Mouse (Mus musculus): ENCODE data around the gene Gm10799. TPM values are rescaled to one million over a fixed set of nuclear protein-coding genes. Genes with fewer than 3 reads are reported as not detected.
A peak's percentile ranks its signal among the peaks of the same experiment; 100 is the strongest.
"Not testable (repeated sequence)": the region's sequence is repeated elsewhere in the genome, so short reads cannot be mapped to it uniquely, and the experiment has no call there.

The Gm10799 gene
- polyA plus RNA-seq, 1 experiment from 2014 or later = not detected

DNA sequence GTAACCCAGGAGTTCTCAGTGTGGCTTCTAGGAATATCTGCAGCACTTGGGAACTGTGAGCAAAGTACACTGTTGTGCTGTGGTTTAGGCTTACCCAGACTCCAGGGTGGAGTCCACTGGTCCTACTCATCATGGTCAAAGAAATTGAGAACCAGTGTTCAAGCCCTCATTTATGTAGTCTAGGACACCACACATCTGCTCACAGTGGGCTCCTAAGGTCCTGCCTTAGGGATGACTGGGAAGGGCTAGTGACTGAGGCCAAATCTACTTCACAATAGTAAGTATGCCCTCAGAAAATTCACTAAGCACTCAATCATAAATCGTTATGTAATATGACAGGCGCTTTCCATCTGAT lies 30.9 kb upstream of the Gm10799 start:
- Histone ChIP-seq H3K9me3 (ENCODE audit: low read length) (no peaks in the 10 kb centered on the region), H3K27ac (ENCODE audit: low read length) (no peak overlapping the region), H3K27me3 (ENCODE audit: insufficient read depth, low read length) (no peaks in the 10 kb centered on the region), H3K4me3 (ENCODE audit: low read length) (no peak overlapping the region), H3K36me3 (ENCODE audit: insufficient read depth, low read length) (no peaks in the 10 kb centered on the region), H3K9ac (replicated peaks; ENCODE audit: low read length) (no peak overlapping the region), H3K4me1 (ENCODE audit: insufficient read depth, low read length) (peaks cover 12% of the 10 kb centered on the region; the same call in 1 of the 2 replicates), H3K4me2 (replicated peaks; ENCODE audit: low read depth, low read length) (no peak overlapping the region)
- WGBS = 95% methylated on average over 2 of the region's 2 CpGs
- ATAC-seq (ENCODE audit: low FRiP score, low TSS enrichment) = no peak

DNA sequence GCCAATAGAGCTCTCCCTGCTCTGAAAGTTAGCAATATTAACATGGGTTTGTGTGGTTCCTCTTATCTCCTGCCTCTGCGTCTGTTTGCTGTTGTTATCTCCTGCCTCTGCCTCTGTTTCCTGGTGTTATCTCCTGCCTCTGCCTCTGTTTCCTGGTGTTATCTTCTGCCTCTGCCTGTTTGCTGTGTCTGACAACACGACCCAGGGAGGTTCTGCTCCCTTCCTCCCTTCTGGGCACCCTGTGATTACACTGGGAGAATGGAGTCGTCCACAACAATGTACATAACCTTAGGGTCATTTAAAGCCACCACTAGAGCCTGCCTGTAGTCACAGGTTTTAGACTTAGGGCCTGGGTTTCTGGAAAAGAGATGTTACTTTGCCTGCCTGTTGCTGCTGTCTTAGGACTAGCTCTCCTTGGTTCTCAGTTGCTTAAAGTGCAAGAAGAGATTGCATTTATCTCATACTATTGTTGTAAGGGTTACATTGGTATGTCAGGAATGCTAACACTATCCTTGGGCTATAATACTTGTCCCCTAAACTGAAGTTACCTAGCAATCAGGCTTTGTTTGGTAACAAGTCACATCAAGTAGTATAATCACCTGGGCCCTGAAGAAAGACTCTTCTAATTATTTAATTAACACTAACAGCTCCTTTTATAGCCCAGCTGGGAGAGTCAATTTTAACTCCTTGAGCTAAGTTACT lies 30.3 kb upstream of the Gm10799 start:
- ATAC-seq (ENCODE audit: low FRiP score, low TSS enrichment) = no peak

DNA sequence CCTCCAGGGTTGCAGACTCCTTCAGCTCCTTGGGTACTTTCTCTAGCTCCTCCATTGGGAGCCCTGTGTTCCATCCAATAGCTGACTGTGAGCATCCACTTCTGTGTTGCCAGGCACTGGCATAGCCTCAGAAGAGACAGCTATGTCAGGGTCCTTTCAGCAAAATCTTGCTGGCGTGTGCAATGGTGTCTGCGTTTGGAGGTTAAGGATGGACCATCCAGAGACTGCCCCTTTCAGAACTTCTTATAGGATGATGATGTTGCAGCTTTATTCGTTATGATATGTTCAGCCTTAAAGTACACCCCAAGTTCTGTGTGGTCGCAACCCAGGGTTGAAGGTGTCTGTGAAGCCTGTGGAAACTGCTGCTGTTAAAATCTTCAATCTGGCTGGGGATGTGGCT lies 29.0 kb upstream of the Gm10799 start:
- not testable (repeated sequence) for ATAC-seq (ENCODE audit: low FRiP score, low TSS enrichment); H3K36me3 ChIP-seq (ENCODE audit: insufficient read depth, low read length); H3K27me3 ChIP-seq (ENCODE audit: insufficient read depth, low read length); H3K4me3 ChIP-seq (ENCODE audit: low read length); H3K9ac ChIP-seq (replicated peaks; ENCODE audit: low read length); H3K4me2 ChIP-seq (replicated peaks; ENCODE audit: low read depth, low read length); H3K27ac ChIP-seq (ENCODE audit: low read length); H3K9me3 ChIP-seq (ENCODE audit: low read length)
- peaks cover 12% of the 10 kb centered on the region; the same call in 1 of the 2 replicates for H3K4me1 ChIP-seq (ENCODE audit: insufficient read depth, low read length)
- 93% methylated on average over 4 of the region's 4 CpGs for WGBS

More for the DNA sequence above, 30.3 kb upstream of the Gm10799 start:
- H3K9ac ChIP-seq (replicated peaks; ENCODE audit: low read length) = no peak overlapping the region
- WGBS = 32% methylated on average over 3 of the region's 3 CpGs
- H3K27me3 ChIP-seq (ENCODE audit: insufficient read depth, low read length) = no peaks in the 10 kb centered on the region
- H3K4me1 ChIP-seq (ENCODE audit: insufficient read depth, low read length) = peaks cover 12% of the 10 kb centered on the region; the same call in 1 of the 2 replicates
- no peaks in the 10 kb centered on the region for H3K36me3 ChIP-seq (ENCODE audit: insufficient read depth, low read length)
- no peak overlapping the region for H3K27ac ChIP-seq (ENCODE audit: low read length)
- no peak overlapping the region for H3K4me2 ChIP-seq (replicated peaks; ENCODE audit: low read depth, low read length)
- no peak overlapping the region for H3K4me3 ChIP-seq (ENCODE audit: low read length)
- no peaks in the 10 kb centered on the region for H3K9me3 ChIP-seq (ENCODE audit: low read length)

DNA sequence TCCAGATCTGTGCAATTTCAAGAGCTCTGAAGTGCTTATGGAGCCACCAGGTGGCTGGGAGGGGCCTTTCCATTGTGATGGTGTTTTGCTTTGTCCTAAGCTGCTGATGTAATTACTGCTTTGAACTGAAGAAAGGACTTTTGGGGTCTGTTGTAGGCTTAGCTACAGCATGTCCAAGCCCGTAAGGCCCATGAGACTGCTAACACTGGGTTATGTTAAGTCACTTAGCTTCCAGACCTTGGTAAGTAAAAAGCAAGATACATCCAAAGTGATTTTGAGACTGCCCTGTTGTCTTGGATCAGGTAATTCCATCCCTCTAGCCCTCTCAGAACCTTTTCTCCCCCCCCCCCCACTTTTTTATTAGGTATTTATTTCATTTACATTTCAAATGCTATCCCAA lies 28.4 kb upstream of the Gm10799 start:
- not testable (repeated sequence) for H3K9ac ChIP-seq (replicated peaks; ENCODE audit: low read length); H3K36me3 ChIP-seq (ENCODE audit: insufficient read depth, low read length); H3K27ac ChIP-seq (ENCODE audit: low read length); ATAC-seq (ENCODE audit: low FRiP score, low TSS enrichment); H3K9me3 ChIP-seq (ENCODE audit: low read length); H3K27me3 ChIP-seq (ENCODE audit: insufficient read depth, low read length); H3K4me3 ChIP-seq (ENCODE audit: low read length)
- 85% methylated on average over 1 of the region's 1 CpGs for WGBS
- peak overlapping the region; percentile 82 for H3K4me2 ChIP-seq (replicated peaks; ENCODE audit: low read depth, low read length)
- peaks cover 12% of the 10 kb centered on the region; the same call in 1 of the 2 replicates for H3K4me1 ChIP-seq (ENCODE audit: insufficient read depth, low read length)

DNA sequence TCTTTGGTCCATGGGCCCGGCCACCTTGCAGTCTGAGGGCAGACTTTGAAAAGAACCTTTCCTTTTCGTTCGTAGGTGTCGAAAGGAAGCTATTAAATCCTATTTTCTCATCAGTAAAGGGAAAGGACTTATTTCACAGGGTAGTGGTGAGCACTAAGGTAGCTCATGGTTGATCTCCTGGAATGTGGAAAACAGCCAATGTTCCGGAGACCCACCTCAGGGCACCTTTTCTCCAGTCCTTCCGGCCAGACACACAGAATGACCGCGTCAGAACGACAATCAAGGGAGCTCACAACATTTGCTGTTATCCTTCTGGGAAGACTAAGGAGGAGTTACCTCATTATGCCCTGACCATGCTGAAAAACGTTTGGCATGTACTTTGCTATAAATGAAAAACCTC lies 27.9 kb upstream of the Gm10799 start:
- H3K36me3 ChIP-seq (ENCODE audit: insufficient read depth, low read length) = no peaks in the 10 kb centered on the region
- peaks cover 12% of the 10 kb centered on the region; the same call in 1 of the 2 replicates for H3K4me1 ChIP-seq (ENCODE audit: insufficient read depth, low read length)
- peak overlapping the region; percentile 79 for H3K9ac ChIP-seq (replicated peaks; ENCODE audit: low read length)
- ATAC-seq (ENCODE audit: low FRiP score, low TSS enrichment) = no peak; the same call in 1 of the 2 replicates
- H3K9me3 ChIP-seq (ENCODE audit: low read length) = no peaks in the 10 kb centered on the region
- WGBS = 27% methylated on average over 10 of the region's 10 CpGs
- no peaks in the 10 kb centered on the region for H3K27me3 ChIP-seq (ENCODE audit: insufficient read depth, low read length)
- H3K4me3 ChIP-seq (ENCODE audit: low read length) = peak overlapping the region; percentile 64
- H3K27ac ChIP-seq (ENCODE audit: low read length) = peak overlapping the region; percentile 91
- peak overlapping the region; percentile 82 for H3K4me2 ChIP-seq (replicated peaks; ENCODE audit: low read depth, low read length)

DNA sequence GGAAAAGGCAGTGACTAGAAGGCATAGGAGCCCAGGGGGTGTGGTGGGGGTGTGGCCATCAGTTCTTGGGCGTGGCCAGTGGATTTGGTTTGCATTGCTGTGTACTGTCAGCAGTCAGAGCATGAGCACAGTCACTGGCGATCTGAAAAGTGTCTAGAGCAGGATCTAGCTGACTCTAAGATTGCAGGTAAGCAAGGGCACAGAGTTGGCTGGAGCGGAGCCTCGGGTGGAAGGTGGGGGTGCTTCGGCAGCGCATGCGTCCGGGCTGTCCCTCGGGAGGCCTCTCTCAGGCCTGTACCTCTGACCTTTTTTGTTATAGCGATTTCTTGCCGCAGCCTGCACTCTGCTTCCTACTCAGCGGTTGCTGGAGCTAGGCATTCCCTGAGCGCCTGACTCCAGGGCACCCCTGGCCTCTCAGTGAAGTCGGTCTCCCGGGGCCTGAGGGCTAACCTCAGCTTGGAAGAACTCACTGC lies 27.4 kb upstream of the Gm10799 start, which contains the start of gene Cd59a:
Cd59a (plus strand) TSS at position 61 of the 473 bp plus-strand sequence.
- peak; percentile 96 for ATAC-seq (ENCODE audit: low FRiP score, low TSS enrichment)
- WGBS = 2% methylated on average over 15 of the region's 15 CpGs

DNA sequence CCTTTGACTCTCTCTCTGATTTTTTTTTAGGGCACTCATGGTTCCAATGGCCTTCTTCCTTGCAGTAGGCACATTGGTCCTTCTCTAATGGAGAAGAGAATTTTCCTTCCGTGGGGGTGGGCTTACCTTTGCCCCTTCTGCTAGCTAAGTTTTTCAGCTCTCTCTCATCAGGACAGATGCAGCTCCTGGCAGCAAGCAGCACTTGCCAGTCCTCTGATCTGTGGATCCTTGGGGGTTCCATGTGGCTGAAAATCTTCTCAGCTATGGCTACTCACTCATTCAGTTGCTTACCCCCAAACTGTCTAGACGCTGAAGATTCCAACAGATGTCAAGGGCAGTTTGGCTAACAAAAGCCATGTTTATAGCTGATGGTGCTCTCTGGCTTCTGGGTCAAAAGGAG lies 25.0 kb upstream of the Gm10799 start:
- 69% methylated on average over 2 of the region's 2 CpGs for WGBS

More for the DNA sequence above, 27.4 kb upstream of the Gm10799 start, which contains the start of gene Cd59a:
- Histone ChIP-seq H3K27ac (ENCODE audit: low read length) (peak within 1 kb of the TSS; percentile 91), H3K9ac (replicated peaks; ENCODE audit: low read length) (peak within 1 kb of the TSS; percentile 79), H3K4me1 (ENCODE audit: insufficient read depth, low read length) (peaks cover 12% of the 10 kb centered on the region; the same call in 1 of the 2 replicates), H3K36me3 (ENCODE audit: insufficient read depth, low read length) (no peaks in the 10 kb centered on the region), H3K9me3 (ENCODE audit: low read length) (no peaks in the 10 kb centered on the region), H3K4me2 (replicated peaks; ENCODE audit: low read depth, low read length) (peak within 1 kb of the TSS; percentile 82), H3K27me3 (ENCODE audit: insufficient read depth, low read length) (no peaks in the 10 kb centered on the region), H3K4me3 (ENCODE audit: low read length) (peak within 1 kb of the TSS; percentile 64)

DNA sequence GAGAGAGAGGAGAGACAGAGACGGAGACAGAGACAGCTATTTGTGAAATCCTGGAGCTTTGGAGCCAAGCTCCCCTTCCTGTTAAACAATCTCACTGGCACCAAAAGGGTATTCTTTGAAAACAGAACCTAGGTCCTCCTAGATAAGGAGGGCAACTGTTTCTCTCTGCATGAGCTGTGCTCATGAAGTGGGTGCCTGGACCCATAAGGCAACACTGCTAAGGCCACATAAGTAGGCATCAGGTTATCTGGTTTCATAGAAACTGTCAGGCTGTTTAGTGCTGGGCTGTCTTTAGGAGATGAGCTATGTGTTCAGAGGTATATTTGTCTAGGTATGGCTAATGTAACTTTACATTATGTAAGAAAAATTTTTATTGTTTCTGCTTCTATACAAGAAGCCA lies 19.2 kb upstream of the Gm10799 start:
- 75% methylated on average over 1 of the region's 1 CpGs for WGBS
- not testable (repeated sequence) for H3K4me1 ChIP-seq (ENCODE audit: insufficient read depth, low read length); H3K9me3 ChIP-seq (ENCODE audit: low read length); H3K27ac ChIP-seq (ENCODE audit: low read length); H3K36me3 ChIP-seq (ENCODE audit: insufficient read depth, low read length); H3K27me3 ChIP-seq (ENCODE audit: insufficient read depth, low read length); H3K4me3 ChIP-seq (ENCODE audit: low read length); H3K4me2 ChIP-seq (replicated peaks; ENCODE audit: low read depth, low read length); ATAC-seq (ENCODE audit: low FRiP score, low TSS enrichment); H3K9ac ChIP-seq (replicated peaks; ENCODE audit: low read length)

More for the DNA sequence above, 25.0 kb upstream of the Gm10799 start:
- H3K4me3 ChIP-seq (ENCODE audit: low read length) = no peak overlapping the region
- H3K9me3 ChIP-seq (ENCODE audit: low read length) = no peaks in the 10 kb centered on the region
- no peaks in the 10 kb centered on the region for H3K27me3 ChIP-seq (ENCODE audit: insufficient read depth, low read length)
- peaks cover 7% of the 10 kb centered on the region; the same call in 1 of the 2 replicates for H3K4me1 ChIP-seq (ENCODE audit: insufficient read depth, low read length)
- H3K4me2 ChIP-seq (replicated peaks; ENCODE audit: low read depth, low read length) = no peak overlapping the region
- no peak for ATAC-seq (ENCODE audit: low FRiP score, low TSS enrichment)
- no peak overlapping the region for H3K9ac ChIP-seq (replicated peaks; ENCODE audit: low read length)
- H3K27ac ChIP-seq (ENCODE audit: low read length) = no peak overlapping the region
- no peaks in the 10 kb centered on the region for H3K36me3 ChIP-seq (ENCODE audit: insufficient read depth, low read length)

DNA sequence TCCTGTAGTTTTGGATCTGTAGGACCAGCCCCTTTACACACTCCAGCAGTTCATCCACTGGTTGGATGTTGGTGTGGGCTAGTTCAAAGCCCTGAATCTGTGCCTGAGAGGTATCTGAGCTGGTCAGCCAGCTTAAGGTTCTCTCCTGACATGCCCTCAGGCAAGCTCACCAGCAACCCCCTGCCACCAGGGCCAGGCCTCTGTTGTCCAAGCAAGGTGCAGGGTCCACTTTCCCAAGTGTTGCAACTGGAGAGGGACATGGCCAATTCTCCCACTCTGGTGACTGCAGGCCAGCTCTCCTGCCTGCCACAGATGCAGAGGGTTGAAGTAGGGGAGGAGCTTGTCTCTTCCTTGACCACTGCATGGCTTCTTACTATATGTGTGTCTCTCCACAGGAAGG lies 15.7 kb upstream of the Gm10799 start:
- H3K4me2 ChIP-seq (replicated peaks; ENCODE audit: low read depth, low read length); H3K36me3 ChIP-seq (ENCODE audit: insufficient read depth, low read length): not testable (repeated sequence)

DNA sequence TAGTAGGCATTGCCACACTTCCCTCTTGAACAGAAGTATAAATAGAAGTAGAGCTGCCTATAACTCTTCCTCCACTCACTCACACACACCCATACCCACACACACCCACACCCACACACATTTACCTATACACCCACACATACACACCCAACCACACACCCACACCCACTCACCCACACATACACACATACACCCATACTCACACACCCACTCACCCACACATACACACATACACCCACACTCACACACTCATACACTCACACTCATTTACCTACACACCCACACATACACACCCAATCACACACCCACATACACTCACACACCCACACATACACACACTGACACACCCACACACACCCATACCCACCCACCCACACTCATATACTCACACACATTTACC lies 14.1 kb upstream of the Gm10799 start:
- H3K9ac ChIP-seq (replicated peaks; ENCODE audit: low read length) = no peak overlapping the region
- H3K36me3 ChIP-seq (ENCODE audit: insufficient read depth, low read length) = no peaks in the 10 kb centered on the region
- no peaks in the 10 kb centered on the region for H3K27me3 ChIP-seq (ENCODE audit: insufficient read depth, low read length)
- no peak overlapping the region for H3K4me2 ChIP-seq (replicated peaks; ENCODE audit: low read depth, low read length)
- H3K4me3 ChIP-seq (ENCODE audit: low read length) = no peak overlapping the region
- no peak overlapping the region for H3K27ac ChIP-seq (ENCODE audit: low read length)
- no peak; the same call in 1 of the 2 replicates for ATAC-seq (ENCODE audit: low FRiP score, low TSS enrichment)
- H3K4me1 ChIP-seq (ENCODE audit: insufficient read depth, low read length) = no peaks in the 10 kb centered on the region
- H3K9me3 ChIP-seq (ENCODE audit: low read length) = no peaks in the 10 kb centered on the region

More for the DNA sequence above, 15.7 kb upstream of the Gm10799 start:
- not testable (repeated sequence) for ATAC-seq (ENCODE audit: low FRiP score, low TSS enrichment); H3K9me3 ChIP-seq (ENCODE audit: low read length); H3K4me1 ChIP-seq (ENCODE audit: insufficient read depth, low read length); H3K27ac ChIP-seq (ENCODE audit: low read length); H3K27me3 ChIP-seq (ENCODE audit: insufficient read depth, low read length); H3K9ac ChIP-seq (replicated peaks; ENCODE audit: low read length); H3K4me3 ChIP-seq (ENCODE audit: low read length)
